Mouse (Mus musculus): ENCODE results near the gene Mapk12.
A peak's percentile ranks its signal among the peaks of the same experiment; 100 is the strongest.

Gene Mapk12

GRCm38 (mm10) chr15:89138531-89138930, 2.0 kb downstream of the Mapk12 start:
- no peak for DNase-seq (ENCODE audit: low read depth, low spot score)

DNA sequence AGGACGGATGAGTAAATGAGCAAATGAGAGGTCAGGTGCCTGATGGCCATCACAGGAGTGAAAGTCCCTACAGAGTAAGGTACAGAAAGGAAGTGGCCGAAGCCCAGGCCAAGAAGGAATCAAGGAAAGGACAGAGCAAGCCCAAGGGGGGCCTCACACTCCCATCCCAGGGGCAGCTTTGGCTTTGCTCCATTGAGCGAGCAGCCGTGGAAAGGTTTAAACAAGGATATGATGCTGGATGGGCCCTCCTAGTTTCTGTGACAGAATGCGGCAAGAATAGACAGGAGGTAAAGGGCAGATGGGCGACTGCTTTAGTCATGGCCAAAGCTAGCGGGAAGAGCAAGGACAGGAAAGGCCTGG, 2.5 kb downstream of the Mapk12 start:
- DNase-seq (ENCODE audit: low read depth, low spot score) = no peak

DNA sequence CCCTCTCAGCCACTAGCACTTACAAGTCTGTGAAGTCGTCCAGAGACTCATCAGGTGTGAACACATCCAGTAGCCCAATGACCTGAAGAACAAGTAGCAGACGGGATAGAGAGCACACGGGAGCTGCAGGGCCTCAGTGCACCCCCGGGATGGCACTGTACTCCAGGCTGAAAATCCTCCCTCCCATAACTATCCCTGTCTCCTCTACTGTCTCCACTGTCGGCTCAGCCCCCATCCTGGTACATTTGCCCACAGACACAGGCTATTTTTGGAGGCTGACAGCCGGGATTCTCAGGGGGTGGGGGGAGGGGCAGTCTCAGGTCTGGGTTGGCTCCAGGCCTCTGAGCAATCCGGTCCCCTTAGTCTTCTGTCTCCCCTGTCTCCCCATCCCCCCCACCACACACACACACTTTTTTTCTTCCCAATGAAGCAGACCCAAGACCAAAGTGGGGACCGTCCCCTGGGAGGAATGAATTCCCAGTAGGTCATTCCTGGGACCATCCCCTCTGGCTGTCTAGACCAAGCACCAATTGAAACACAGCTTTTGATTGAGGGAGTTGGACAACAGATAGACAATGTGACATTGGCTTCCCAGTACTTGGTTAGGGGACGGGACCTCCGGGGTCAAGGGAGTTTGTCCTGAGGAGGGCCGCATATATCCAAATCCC, 3.0 kb downstream of the Mapk12 start:
- DNase-seq (ENCODE audit: low read depth, low spot score) = peak; percentile 67

- no peak for DNase-seq (ENCODE audit: low read depth, low spot score)
Measured at GRCm38 (mm10) chr15:89136461-89137155, 3.9 kb downstream of the Mapk12 start.

DNA sequence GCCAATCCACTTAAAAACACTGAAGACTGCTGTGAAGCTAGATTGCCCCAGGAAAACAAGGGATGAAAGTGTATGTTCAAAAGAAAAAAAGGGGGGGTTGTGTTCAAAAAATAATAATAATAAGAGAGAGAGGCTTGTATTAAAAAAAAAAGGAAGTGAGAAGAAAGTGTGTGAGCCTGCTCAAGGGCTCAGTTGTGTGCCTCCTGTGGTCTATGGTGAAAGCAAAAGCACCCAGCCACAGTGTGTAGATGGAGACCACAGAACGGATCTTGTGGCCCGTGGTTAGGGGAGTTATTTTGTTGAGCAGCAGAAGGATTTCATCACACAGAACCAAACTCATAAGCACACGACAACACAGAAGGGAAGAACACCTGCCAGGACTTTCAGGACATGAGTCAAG, 9.2 kb downstream of the Mapk12 start:
- DNase-seq (ENCODE audit: low read depth, low spot score) = no peak

DNA sequence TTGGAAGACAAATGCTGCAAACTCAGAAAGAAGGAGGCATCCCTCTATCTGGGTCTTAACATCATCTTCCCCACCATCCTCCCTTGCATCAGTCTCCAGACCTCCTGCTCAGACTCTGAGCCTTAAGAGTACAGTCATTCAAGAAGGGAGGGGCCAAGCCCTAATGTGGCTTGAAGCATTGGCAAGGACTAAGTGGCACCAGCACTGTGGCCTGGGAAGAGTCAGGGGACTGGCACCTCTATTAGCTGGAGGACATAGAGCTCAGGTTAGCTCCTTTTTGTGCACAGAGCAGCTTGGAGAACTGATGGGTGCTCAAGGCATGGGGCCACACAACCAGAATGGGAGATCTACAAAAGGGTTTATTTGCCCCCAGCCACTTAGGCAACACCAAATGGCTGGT, 10.3 kb downstream of the Mapk12 start:
- no peak for DNase-seq (ENCODE audit: low read depth, low spot score)

DNA sequence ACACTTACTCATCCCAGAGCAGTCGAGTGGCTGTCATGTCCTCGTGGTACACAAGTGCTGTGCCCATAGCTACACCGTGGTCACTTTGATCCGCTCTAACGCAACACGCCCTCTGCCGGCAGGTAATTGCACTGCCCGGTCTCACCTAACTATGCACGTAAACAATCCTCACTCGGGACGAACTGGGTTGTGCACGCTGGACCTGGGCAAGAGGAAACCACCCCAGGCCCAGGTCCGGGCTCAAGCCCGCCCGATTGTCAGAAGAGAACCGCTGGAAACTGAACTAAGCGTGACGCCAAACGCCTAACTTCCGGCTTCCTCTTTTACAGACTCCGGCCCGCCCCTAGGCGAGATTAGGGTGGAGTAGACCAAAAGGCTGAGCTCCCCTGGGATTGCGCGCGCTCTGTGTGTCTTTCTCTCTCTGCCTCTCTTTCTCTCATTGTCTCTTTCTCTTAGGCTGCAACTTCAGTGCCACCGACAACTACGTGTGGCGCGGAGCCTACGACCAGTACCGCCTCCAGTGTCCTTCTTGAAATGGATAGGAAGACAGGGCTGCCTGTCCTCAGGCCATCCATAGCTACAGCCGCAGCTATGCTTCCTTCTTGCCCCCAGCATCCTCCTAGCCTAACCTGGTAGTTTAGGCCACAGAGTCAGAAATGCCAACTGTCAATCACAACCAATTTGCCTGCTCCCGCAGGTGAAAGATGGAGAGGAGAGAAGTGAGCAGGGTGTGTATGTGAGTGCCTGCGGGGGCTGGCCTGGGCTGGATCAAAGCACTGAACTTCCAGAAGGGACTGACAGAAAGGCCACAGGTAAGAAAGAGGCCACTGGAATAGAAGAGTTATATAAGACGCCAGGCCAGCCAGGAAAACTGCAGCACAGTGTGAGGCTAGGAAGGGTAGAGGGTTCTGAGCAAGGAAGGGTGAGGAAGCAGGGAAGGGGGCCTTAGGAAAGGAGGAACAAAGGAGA, 11.8 kb downstream of the Mapk12 start, which contains the start of gene Hdac10:
Gene Hdac10 (minus strand): TSS at position 319 of the 969 bp plus-strand sequence.
- peak; percentile 81 for DNase-seq (ENCODE audit: low read depth, low spot score)

- no peak for DNase-seq (ENCODE audit: low read depth, low spot score)
Measured at GRCm38 (mm10) chr15:89127364-89127940, 13.1 kb downstream of the Mapk12 start.

DNA sequence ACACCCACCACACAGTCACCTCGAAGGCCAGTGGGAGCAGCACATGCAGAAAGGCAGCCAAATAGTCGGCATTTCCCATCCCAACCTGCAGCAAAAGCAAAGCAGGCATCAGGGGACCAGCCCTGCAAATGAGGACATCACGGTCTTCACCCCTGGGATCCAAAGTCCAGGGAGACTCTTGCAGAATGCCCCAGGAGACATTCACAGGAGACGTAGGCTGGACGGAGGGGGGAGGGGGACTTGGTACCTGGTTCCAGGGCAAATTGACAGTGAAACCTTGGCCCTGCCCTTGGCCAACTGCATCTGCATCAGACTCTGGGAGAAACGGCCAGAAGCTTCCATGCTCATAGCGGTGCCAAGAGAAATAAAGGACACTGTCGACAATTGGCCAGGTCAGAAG, 13.9 kb downstream of the Mapk12 start:
- DNase-seq (ENCODE audit: low read depth, low spot score) = no peak

DNA sequence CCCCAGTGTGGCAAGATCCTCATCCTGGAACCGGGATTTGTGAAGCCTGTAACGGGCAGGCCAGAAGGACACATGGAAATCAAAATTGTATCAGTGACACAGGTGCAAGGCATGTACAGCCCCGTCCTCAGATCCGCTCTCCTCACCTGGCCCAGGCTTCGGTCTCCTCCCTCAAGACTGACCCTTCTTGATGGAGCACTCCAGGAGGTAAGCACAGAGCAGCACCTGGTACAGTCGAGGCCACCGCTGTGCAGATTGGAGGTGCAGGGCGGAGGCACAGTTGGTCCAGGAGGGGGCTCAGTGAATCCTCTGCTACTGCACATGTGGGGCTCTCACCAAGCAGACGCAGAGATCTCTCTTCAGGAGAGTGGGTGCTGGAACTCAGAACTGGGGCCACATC, 15.2 kb downstream of the Mapk12 start:
- DNase-seq (ENCODE audit: low read depth, low spot score) = no peak

DNA sequence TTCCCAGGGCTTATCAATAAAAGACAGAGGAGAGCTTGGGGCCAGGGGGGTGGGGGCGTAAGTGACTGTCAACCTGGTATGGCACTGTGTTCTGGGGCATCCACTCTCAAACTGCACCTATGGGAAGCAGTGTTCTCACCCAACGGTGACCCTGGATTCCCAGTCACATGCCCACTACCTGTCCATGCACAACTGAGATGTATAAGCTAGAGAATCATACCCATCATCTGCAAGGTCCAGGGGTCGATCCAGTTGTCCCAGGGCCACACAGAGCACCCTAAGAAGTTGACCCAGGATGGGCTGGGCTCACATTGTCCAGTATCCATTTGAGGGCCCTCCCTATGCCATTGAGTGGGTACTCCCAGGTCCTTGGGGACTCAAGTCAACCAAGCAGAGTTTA, 16.2 kb downstream of the Mapk12 start:
- no peak for DNase-seq (ENCODE audit: low read depth, low spot score)

- DNase-seq (ENCODE audit: low read depth, low spot score) = no peak
Measured at GRCm38 (mm10) chr15:89123595-89123994, 16.9 kb downstream of the Mapk12 start.

GRCm38 (mm10) chr15:89122649-89123366, 17.7 kb downstream of the Mapk12 start, which contains the start of gene Tubgcp6:
Tubgcp6 (minus strand) TSS chr15:89123112.
- peak; percentile 92 for DNase-seq (ENCODE audit: low read depth, low spot score)

DNA sequence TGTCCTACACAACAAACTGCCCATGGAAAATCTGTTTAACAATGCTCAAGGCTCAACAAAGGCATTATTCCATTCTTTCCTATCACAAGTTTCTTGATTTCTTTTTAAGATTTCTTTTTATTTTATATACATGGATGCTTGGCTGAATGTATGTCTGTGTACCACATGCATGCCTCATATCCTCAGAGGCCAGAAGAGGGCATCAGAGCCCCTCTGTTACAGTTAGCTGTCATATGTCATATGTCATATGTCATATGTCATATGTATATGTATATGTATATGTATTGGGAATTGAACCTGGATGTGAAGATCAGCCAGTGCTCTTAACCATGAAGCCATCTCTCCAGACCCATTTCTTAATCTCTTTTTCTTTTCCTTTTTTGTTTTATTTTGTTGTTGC, 22.5 kb downstream of the Mapk12 start:
- DNase-seq (ENCODE audit: low read depth, low spot score) = no peak

- no peak for DNase-seq (ENCODE audit: low read depth, low spot score)
Measured at GRCm38 (mm10) chr15:89110147-89110546, 30.4 kb downstream of the Mapk12 start.

GRCm38 (mm10) chr15:89106976-89107375, 33.5 kb downstream of the Mapk12 start:
- no peak for DNase-seq (ENCODE audit: low read depth, low spot score)

DNA sequence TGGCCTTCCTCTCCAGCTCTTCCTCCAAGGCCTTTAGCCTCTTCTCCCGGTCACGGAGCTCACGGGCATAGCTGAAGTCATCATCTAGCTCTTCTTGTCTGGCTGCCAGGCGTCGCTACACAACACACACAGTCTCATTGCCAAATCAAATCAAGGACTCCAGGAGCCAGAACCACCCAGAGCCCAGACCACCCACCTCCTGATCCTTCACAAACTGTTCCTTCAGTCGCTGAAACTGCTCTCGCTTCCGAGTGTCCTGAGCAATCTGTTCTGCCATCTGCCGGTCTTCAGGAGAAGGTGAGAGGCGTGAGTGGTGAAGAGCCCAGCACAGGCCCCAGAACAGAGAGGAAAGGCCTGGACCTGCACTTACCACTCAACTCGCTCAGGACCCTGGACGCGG, 34.4 kb downstream of the Mapk12 start:
- DNase-seq (ENCODE audit: low read depth, low spot score) = no peak

GRCm38 (mm10) chr15:89104425-89104824, 36.1 kb downstream of the Mapk12 start:
- no peak for DNase-seq (ENCODE audit: low read depth, low spot score)

GRCm38 (mm10) chr15:89103921-89104320, 36.6 kb downstream of the Mapk12 start:
- no peak for DNase-seq (ENCODE audit: low read depth, low spot score)

DNA sequence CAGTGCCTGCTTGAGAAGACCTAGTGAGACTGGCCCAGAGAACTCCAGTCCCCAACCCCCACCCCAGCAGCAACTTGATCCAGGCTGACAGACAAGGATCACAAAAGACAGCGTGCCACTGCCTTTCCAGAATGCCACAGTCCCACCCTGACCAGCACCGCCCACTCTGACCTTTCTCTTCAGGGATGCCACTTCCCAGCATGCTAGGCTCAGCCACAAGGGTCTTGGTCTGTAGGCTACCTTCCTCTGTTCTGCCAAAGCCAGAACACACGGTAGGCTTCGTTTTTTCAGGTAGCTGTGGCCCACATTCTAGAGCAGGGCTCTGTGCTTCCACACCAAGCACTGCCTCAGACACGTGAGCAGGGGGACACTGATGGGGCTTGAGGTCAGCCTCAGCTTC, 37.9 kb downstream of the Mapk12 start:
- DNase-seq (ENCODE audit: low read depth, low spot score) = no peak

- no peak for DNase-seq (ENCODE audit: low read depth, low spot score)
Measured at GRCm38 (mm10) chr15:89100823-89101222, 39.7 kb downstream of the Mapk12 start.

All from skeletal muscle tissue, adult 2 months (tissue).